Mouse (Mus musculus) liver, embryonic 18 days (tissue): ENCODE data around the gene Hk2. TPM values are rescaled to one million over a fixed set of nuclear protein-coding genes. Genes with fewer than 3 reads are reported as not detected.

ENCODE experiments used
- polyA plus RNA-seq: library from polyadenylated mRNA; depleted of rRNA; stranded (reverse); fragments of >200 nt; gene quantifications from 2 replicates; pipeline ENCODE4 v1.2.3, GENCODE M21; 2012; rRNA removed

Hk2 gene
- polyA plus RNA-seq, result 3.8 and 5.6 TPM in 2 replicates

GRCm38 (mm10) chr6:82774321-82774764 is at the start of gene Hk2:
Gene Hk2 (minus strand): TSS chr6:82774454.

GRCm38 (mm10) chr6:82705221-82705620 is 69.0 kb downstream of the Hk2 start, which contains the start of gene Pole4:
Gene Pole4 (minus strand): TSS chr6:82705365.

Other genes with a start within 250 kb of the Hk2 start
- gene Pole4, start 69.1 kb downstream of the Hk2 start, polyA plus RNA-seq, result 18.1 and 18.6 TPM in 2 replicates
- gene Sema4f, start 165.3 kb upstream of the Hk2 start, polyA plus RNA-seq, result 0.09 and 0.10 TPM in 2 replicates
- gene M1ap, start 172.4 kb upstream of the Hk2 start, polyA plus RNA-seq, result 2.1 and 2.9 TPM in 2 replicates